Mouse (Mus musculus): ENCODE measurements around the gene Zfp318. TPM values are rescaled to one million over a fixed set of nuclear protein-coding genes. Genes with fewer than 3 reads are reported as not detected.

Zfp318 gene
- polyA plus RNA-seq, 1 experiment from 2014 or later, result 10.2 TPM

DNA sequence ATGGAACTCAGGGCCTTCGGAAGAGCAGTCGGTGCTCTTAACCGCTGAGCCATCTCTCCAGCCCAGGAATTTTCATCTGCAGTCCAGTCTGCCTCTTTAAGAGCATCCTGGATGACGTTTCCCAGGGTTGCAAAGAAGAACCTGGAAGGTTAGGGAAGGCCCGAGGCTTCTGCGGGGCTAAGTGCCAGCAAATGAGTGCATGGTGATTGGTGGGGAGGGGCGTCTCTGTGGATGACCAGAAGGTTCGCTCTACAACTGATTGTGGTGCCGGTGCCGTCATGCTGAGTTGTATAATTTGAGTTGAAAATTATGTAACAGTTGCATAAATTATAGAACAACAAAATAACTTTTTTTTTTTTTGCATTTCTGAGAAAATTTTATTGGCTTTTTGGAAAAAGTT is 55.6 kb downstream of the Zfp318 start:
- Histone ChIP-seq H3K9ac (ENCODE audit: low read depth, low read length) (no peak overlapping the region), H3K36me3 (ENCODE audit: control insufficient read depth, insufficient read depth, low read length) (no peaks in the 10 kb centered on the region), H3K27me3 (replicated peaks; ENCODE audit: control insufficient read depth, insufficient read depth, low read length) (peaks cover 9% of the 10 kb centered on the region; the same call in 1 of the 2 replicates), H3K4me3 (ENCODE audit: low read length) (no peak overlapping the region), H3K4me1 (ENCODE audit: control insufficient read depth, insufficient read depth, low read depth, low read length) (peaks cover 2% of the 10 kb centered on the region; the same call in 1 of the 2 replicates), H3K27ac (ENCODE audit: low read depth, low read length) (no peak overlapping the region), H3K9me3 (ENCODE audit: control insufficient read depth, low read length) (no peaks in the 10 kb centered on the region), H3K4me2 (ENCODE audit: low read length) (no peak overlapping the region)
- no peak for ATAC-seq
- WGBS, result 93% methylated on average over 10 of the region's 10 CpGs

GRCm38 (mm10) chr17:46444839-46445579 is 61.5 kb downstream of the Zfp318 start:
- Histone ChIP-seq H3K9me3 (ENCODE audit: control insufficient read depth, low read length) (no peaks in the 10 kb centered on the region), H3K9ac (ENCODE audit: low read depth, low read length) (no peak overlapping the region), H3K4me2 (ENCODE audit: low read length) (peak overlapping the region; percentile 31), H3K27ac (ENCODE audit: low read depth, low read length) (no peak overlapping the region), H3K27me3 (replicated peaks; ENCODE audit: control insufficient read depth, insufficient read depth, low read length) (peaks cover 32% of the 10 kb centered on the region), H3K36me3 (ENCODE audit: control insufficient read depth, insufficient read depth, low read length) (0 out of 2 replicates have a peak, but pooled peaks cover 4% of the 10 kb centered on the region), H3K4me3 (ENCODE audit: low read length) (no peak overlapping the region), H3K4me1 (ENCODE audit: control insufficient read depth, insufficient read depth, low read depth, low read length) (peaks cover 3% of the 10 kb centered on the region; the same call in 1 of the 2 replicates)
- no peak for ATAC-seq
- whole genome bisulfite sequencing, result 6% methylated on average over 46 of the region's 50 CpGs

GRCm38 (mm10) chr17:46446264-46446663 is 62.7 kb downstream of the Zfp318 start:
- 91% methylated on average over 16 of the region's 16 CpGs for WGBS
- Histone ChIP-seq H3K9ac (ENCODE audit: low read depth, low read length) (no peak overlapping the region), H3K9me3 (ENCODE audit: control insufficient read depth, low read length) (no peaks in the 10 kb centered on the region)

GRCm38 (mm10) chr17:46452683-46453082 is 69.2 kb downstream of the Zfp318 start:
- Histone ChIP-seq H3K36me3 (ENCODE audit: control insufficient read depth, insufficient read depth, low read length) (no peaks in the 10 kb centered on the region; the same call in 1 of the 2 replicates), H3K9me3 (ENCODE audit: control insufficient read depth, low read length) (no peaks in the 10 kb centered on the region), H3K4me3 (ENCODE audit: low read length) (no peak overlapping the region), H3K4me1 (ENCODE audit: control insufficient read depth, insufficient read depth, low read depth, low read length) (peaks cover 21% of the 10 kb centered on the region), H3K9ac (ENCODE audit: low read depth, low read length) (no peak overlapping the region), H3K27me3 (replicated peaks; ENCODE audit: control insufficient read depth, insufficient read depth, low read length) (0 out of 2 replicates have a peak, but pooled peaks cover 2% of the 10 kb centered on the region), H3K27ac (ENCODE audit: low read depth, low read length) (no peak overlapping the region), H3K4me2 (ENCODE audit: low read length) (no peak overlapping the region)
- ATAC-seq, result no peak
- WGBS, result 35% methylated on average over 5 of the region's 5 CpGs

More at GRCm38 (mm10) chr17:46446264-46446663, 62.7 kb downstream of the Zfp318 start:
- Histone ChIP-seq H3K4me2 (ENCODE audit: low read length) (no peak overlapping the region), H3K4me1 (ENCODE audit: control insufficient read depth, insufficient read depth, low read depth, low read length) (peaks cover 3% of the 10 kb centered on the region; the same call in 1 of the 2 replicates), H3K27me3 (replicated peaks; ENCODE audit: control insufficient read depth, insufficient read depth, low read length) (peaks cover 32% of the 10 kb centered on the region), H3K27ac (ENCODE audit: low read depth, low read length) (no peak overlapping the region), H3K36me3 (ENCODE audit: control insufficient read depth, insufficient read depth, low read length) (peaks cover 4% of the 10 kb centered on the region; the same call in 1 of the 2 replicates), H3K4me3 (ENCODE audit: low read length) (no peak overlapping the region)
- no peak for ATAC-seq

DNA sequence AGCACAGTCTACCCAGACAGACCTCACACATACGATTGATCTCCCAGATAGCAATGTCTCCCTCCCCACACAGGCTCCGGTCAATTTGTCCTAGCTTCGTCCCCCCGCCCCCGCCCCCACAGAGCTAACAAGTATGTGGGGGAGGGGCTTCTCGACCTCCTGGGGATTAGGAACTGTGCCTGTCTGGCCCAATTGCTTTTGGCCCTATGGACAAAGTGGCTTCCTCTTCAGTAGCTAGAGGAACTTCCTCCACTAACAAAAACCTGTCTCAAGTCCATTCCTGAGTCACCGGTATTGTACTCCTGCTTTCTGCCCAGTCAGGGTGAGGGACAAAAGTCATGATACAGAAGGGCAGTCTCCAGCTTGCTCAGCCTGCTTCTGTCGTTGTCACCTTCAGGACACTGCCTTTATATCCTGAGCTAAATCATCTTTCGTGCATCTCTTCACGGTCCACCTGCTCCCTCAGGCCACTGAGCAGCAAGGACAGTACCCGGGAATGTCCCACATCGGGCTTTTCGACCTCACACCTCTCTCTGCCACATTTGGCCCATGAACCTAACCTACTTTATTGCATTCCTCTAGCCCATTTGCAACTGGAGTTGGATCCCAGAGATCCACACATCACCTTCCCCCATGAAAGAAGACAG is 69.9 kb downstream of the Zfp318 start:
- no peak overlapping the region for H3K9ac ChIP-seq (ENCODE audit: low read depth, low read length)
- H3K4me1 ChIP-seq (ENCODE audit: control insufficient read depth, insufficient read depth, low read depth, low read length), result peaks cover 21% of the 10 kb centered on the region
- peak overlapping the region; percentile 69 for H3K4me2 ChIP-seq (ENCODE audit: low read length)
- no peaks in the 10 kb centered on the region; the same call in 1 of the 2 replicates for H3K36me3 ChIP-seq (ENCODE audit: control insufficient read depth, insufficient read depth, low read length)
- H3K27me3 ChIP-seq (replicated peaks; ENCODE audit: control insufficient read depth, insufficient read depth, low read length), result 0 out of 2 replicates have a peak, but pooled peaks cover 2% of the 10 kb centered on the region
- H3K4me3 ChIP-seq (ENCODE audit: low read length), result no peak overlapping the region
- H3K9me3 ChIP-seq (ENCODE audit: control insufficient read depth, low read length), result no peaks in the 10 kb centered on the region
- 6% methylated on average over 13 of the region's 13 CpGs for WGBS
- H3K27ac ChIP-seq (ENCODE audit: low read depth, low read length), result no peak overlapping the region
- 0 out of 2 replicates have a peak, but pooled peaks have one; percentile 2 for ATAC-seq

DNA sequence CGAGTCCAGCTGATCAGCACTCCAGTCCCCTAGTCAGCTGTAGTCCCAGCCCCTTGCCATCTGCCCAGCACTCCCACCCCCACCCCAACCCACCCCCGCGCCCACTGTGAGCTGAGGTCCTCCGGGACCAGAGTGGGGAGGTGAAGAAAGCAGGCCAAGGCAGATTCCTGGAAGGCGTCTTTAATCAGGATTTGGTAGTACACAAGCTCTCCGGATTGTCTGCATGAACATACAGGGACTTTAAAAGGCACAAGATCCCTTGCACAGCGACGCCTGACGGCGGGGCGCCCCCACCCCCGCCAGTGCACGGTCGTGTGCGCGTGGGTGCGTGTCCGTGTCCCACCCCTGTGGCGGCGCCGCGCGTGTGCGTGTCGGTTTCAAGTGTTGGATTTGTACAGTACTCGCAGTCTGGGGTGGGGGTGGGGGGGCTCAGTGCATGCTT is 70.5 kb downstream of the Zfp318 start:
- Histone ChIP-seq H3K4me1 (ENCODE audit: control insufficient read depth, insufficient read depth, low read depth, low read length) (peaks cover 21% of the 10 kb centered on the region), H3K9ac (ENCODE audit: low read depth, low read length) (peak overlapping the region; percentile 39), H3K27me3 (replicated peaks; ENCODE audit: control insufficient read depth, insufficient read depth, low read length) (0 out of 2 replicates have a peak, but pooled peaks cover 2% of the 10 kb centered on the region), H3K4me2 (ENCODE audit: low read length) (peak overlapping the region; percentile 69), H3K36me3 (ENCODE audit: control insufficient read depth, insufficient read depth, low read length) (no peaks in the 10 kb centered on the region; the same call in 1 of the 2 replicates), H3K27ac (ENCODE audit: low read depth, low read length) (no peak overlapping the region), H3K9me3 (ENCODE audit: control insufficient read depth, low read length) (no peaks in the 10 kb centered on the region), H3K4me3 (ENCODE audit: low read length) (peak overlapping the region; percentile 26; the same call in 1 of the 2 replicates)
- WGBS, result under 1% methylated on average over 25 of the region's 26 CpGs
- ATAC-seq, result peak; percentile 25; the same call in 1 of the 2 replicates

DNA sequence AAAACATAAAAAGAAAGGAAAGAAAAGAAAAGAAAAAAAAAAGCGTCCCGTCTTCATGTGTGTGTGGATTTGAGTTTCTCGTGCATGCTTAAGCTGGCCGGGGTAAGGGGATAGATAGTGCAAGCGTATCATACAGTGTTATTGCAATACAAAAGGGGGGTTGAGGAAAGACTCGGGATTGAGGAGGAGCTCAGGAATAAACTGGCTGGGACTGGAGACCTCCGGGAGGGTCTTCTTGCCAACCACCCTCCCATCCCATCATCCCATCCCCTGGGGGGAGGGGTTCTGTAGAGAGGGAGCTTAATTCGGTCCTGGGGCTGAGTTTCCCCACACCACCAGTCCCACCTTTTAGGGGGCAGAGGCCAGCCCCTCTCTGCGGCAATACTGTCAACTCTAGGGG is 71.0 kb downstream of the Zfp318 start:
- Histone ChIP-seq H3K36me3 (ENCODE audit: control insufficient read depth, insufficient read depth, low read length) (no peaks in the 10 kb centered on the region; the same call in 1 of the 2 replicates), H3K4me2 (ENCODE audit: low read length) (peak overlapping the region; percentile 69), H3K9ac (ENCODE audit: low read depth, low read length) (peak overlapping the region; percentile 4; the same call in 1 of the 2 replicates), H3K4me1 (ENCODE audit: control insufficient read depth, insufficient read depth, low read depth, low read length) (peaks cover 21% of the 10 kb centered on the region), H3K27me3 (replicated peaks; ENCODE audit: control insufficient read depth, insufficient read depth, low read length) (0 out of 2 replicates have a peak, but pooled peaks cover 2% of the 10 kb centered on the region), H3K9me3 (ENCODE audit: control insufficient read depth, low read length) (no peaks in the 10 kb centered on the region), H3K4me3 (ENCODE audit: low read length) (peak overlapping the region; percentile 31; the same call in 1 of the 2 replicates), H3K27ac (ENCODE audit: low read depth, low read length) (no peak overlapping the region)
- peak; percentile 28 for ATAC-seq
- WGBS, result 3% methylated on average over 9 of the region's 9 CpGs

DNA sequence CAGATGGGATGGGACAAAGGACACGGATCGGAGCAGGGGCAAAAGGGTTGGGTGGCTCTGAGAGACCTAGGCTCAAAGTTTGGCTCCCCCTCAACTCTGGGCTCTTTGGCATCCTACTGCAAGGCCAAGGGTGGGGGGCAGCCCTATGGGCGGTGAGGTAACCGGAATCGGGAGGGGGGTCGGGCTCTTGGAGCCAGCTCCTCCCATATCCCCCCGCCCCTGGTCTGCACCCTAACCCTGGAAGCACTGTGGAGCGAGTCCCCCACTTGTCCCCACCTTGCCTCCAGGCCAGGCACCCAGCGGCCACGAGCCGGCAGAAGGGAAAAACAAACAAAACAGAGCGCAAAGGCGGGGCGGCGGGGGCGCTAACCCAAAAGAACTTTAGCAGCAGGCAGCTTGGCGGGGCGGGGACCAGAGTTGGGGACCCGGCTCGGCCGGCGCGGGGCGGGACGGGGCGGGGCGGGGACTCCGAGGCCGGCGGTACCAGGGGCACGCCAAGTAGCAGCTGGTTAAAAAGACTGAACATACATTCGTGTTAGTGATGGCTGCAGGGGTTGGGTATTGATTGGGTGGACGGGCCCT is 71.7 kb downstream of the Zfp318 start:
- H3K9ac ChIP-seq (ENCODE audit: low read depth, low read length), result peak overlapping the region; percentile 36
- H3K36me3 ChIP-seq (ENCODE audit: control insufficient read depth, insufficient read depth, low read length), result peaks cover 2% of the 10 kb centered on the region; the same call in 1 of the 2 replicates
- H3K4me1 ChIP-seq (ENCODE audit: control insufficient read depth, insufficient read depth, low read depth, low read length), result peaks cover 21% of the 10 kb centered on the region
- H3K4me3 ChIP-seq (ENCODE audit: low read length), result peak overlapping the region; percentile 31
- ATAC-seq, result peak; percentile 5; the same call in 1 of the 2 replicates
- WGBS, result 2% methylated on average over 33 of the region's 33 CpGs
- peak overlapping the region; percentile 69 for H3K4me2 ChIP-seq (ENCODE audit: low read length)
- H3K27ac ChIP-seq (ENCODE audit: low read depth, low read length), result no peak overlapping the region
- H3K27me3 ChIP-seq (replicated peaks; ENCODE audit: control insufficient read depth, insufficient read depth, low read length), result 0 out of 2 replicates have a peak, but pooled peaks cover 2% of the 10 kb centered on the region
- no peaks in the 10 kb centered on the region for H3K9me3 ChIP-seq (ENCODE audit: control insufficient read depth, low read length)

Data from hindbrain, embryonic 16.5 days (tissue).